In the genomic region with DNA sequence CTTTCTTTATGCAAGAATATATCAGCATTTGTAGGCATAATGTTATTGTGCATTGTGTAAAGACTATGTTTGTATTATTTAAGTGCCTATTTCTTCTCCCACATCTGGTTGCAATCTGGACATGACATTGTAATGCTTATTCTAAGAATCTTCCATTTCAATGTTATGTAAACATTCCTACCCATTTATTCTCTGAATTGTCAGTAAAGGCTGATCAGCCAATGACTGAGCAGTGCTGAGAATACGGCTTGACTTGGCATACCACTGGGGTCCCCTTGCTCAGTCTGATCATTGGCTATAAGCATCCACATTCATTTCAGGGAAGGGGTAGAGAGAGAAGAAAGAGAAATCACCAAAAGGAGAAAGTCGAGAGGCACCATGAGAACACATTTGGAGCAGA, we compare ENCODE assay signal across 16 mouse cellular contexts.
"Had no signal": no experiment of that assay in that cellular context is flagged by ENCODE, and none has a peak within 500 bp of the region (broad histone marks: within the 10 kb centered on the region; RNA-seq: fewer than 3 reads in every experiment).

No protein-coding gene starts in this region.

- H3K4me2 ChIP-seq: lung, embryonic 15.5 days; midbrain, embryonic 12.5 days; neural tube, embryonic 12.5 days; stomach, embryonic 15.5 days had no signal

- H3K36me3 ChIP-seq: lung, embryonic 15.5 days; midbrain, embryonic 10.5 days; midbrain, embryonic 12.5 days; neural tube, embryonic 12.5 days; stomach, embryonic 15.5 days had no signal

- H3K9me3 ChIP-seq: lung, embryonic 15.5 days; midbrain, embryonic 10.5 days; midbrain, embryonic 12.5 days; neural tube, embryonic 12.5 days; stomach, embryonic 15.5 days had no signal

- H3K9ac ChIP-seq: lung, embryonic 15.5 days; midbrain, embryonic 12.5 days; neural tube, embryonic 12.5 days; stomach, embryonic 15.5 days had no signal

- ATAC-seq: lung, postnatal 0 days; midbrain, embryonic 16.5 days had no signal

- H3K27me3 ChIP-seq: lung, embryonic 15.5 days; midbrain, embryonic 12.5 days; neural tube, embryonic 12.5 days; stomach, embryonic 15.5 days had no signal

- DNase-seq: lung, adult 18-20 months; lung, postnatal 4 days; midbrain, embryonic 14.5 days; right cerebral cortex, postnatal 14 days; thymus, adult 2 months; thymus, postnatal 25 days; thymus, postnatal 4 days had no signal

- H3K4me3 ChIP-seq: lung, embryonic 15.5 days; midbrain, embryonic 10.5 days; midbrain, embryonic 12.5 days; myocyte; neural tube, embryonic 12.5 days; stomach, embryonic 15.5 days had no signal

- H3K27ac ChIP-seq: lung, embryonic 15.5 days; midbrain, embryonic 10.5 days; midbrain, embryonic 12.5 days; neural tube, embryonic 12.5 days; stomach, embryonic 15.5 days; stomach, postnatal 0 days had no signal

- H3K4me1 ChIP-seq: lung, embryonic 15.5 days; midbrain, embryonic 10.5 days; midbrain, embryonic 12.5 days; neural tube, embryonic 12.5 days; stomach, embryonic 15.5 days had no signal
